Comparison of ENCODE assay signal across 12 mouse cellular contexts in the genomic region with DNA sequence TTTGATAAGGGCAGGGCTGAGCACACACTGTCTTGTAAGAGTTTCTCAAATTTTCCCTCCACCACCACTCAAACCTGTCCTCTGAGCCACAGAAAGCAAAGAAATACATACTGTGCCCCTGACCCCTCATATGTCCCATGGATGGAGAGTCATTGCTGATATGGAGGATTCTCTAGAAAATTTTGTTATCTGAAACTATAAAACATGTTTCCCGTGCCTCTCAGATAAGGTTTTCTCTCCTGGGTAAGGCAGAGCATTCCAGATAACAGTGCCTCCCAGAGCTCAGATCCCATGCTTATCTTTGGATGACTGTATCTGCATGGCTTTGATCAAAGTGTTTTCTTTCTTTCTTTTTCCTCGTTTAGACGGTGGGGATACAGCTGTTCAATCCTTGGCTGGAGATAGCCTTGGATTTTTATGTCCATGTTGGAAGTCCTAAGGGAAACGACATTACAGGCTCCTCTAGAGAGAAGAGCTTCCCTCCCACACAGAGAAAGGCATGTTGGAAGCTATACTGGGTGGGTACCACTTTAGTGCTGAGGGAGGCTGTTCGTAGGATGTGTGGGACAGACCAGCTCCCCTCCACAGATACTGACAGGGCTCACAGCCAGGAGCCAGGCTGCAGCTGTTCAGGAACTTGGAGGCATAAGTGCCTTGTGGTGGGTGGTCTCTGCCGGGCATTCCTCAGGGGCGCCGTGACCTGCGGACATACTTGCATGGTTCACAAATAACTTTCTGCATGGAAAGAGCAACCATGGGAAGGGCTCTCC.
DNase-seq lines count a peak whose midpoint lies in the region; ATAC-seq lines count a peak whose summit lies in the region.
"Had no signal": no experiment of that assay in that cellular context is flagged by ENCODE, and none has a peak within 500 bp of the region (broad histone marks: within the 10 kb centered on the region; RNA-seq: fewer than 3 reads in every experiment).

No protein-coding gene starts in this region.

- H3K4me1 ChIP-seq in heart, embryonic 14.5 days (ENCODE audit: control insufficient read depth in 2 of 2, insufficient read depth in 2 of 2, low read length in 2 of 2), result peaks cover 8 to 12% of the 10 kb centered on the region in 2 experiments
- peaks cover 5% of the 10 kb centered on the region; the same call in 1 of the 2 replicates for H3K4me1 ChIP-seq in intestine, embryonic 16.5 days (ENCODE audit: control insufficient read depth, insufficient read depth, low read length)
- no peaks in the 10 kb centered on the region for H3K4me1 ChIP-seq in forebrain, embryonic 14.5 days (ENCODE audit: control insufficient read depth, insufficient read depth, low read length)

- no peak overlapping the region for H3K27ac ChIP-seq in heart, embryonic 14.5 days (replicated peaks in 1 of 2; ENCODE audit: control insufficient read depth in 1 of 2, insufficient read depth in 1 of 2, low read depth in 2 of 2, low read length in 2 of 2)
- H3K27ac ChIP-seq in intestine, embryonic 16.5 days (ENCODE audit: low read length), result no peak overlapping the region
- no peak overlapping the region for H3K27ac ChIP-seq in forebrain, embryonic 14.5 days (ENCODE audit: low read depth, low read length)

- H3K36me3 ChIP-seq in heart, embryonic 14.5 days (ENCODE audit: control insufficient read depth, insufficient read depth, low read length), result no peaks in the 10 kb centered on the region
- no peaks in the 10 kb centered on the region for H3K36me3 ChIP-seq in intestine, embryonic 16.5 days (ENCODE audit: control insufficient read depth, insufficient read depth, low read length)
- no peaks in the 10 kb centered on the region for H3K36me3 ChIP-seq in forebrain, embryonic 14.5 days (ENCODE audit: control insufficient read depth, insufficient read depth, low read length)

- no peaks in the 10 kb centered on the region for H3K9me3 ChIP-seq in heart, embryonic 14.5 days (ENCODE audit: control insufficient read depth, low read length)
- no peaks in the 10 kb centered on the region for H3K9me3 ChIP-seq in intestine, embryonic 16.5 days (ENCODE audit: control insufficient read depth, low read length)
- no peaks in the 10 kb centered on the region for H3K9me3 ChIP-seq in forebrain, embryonic 14.5 days (replicated peaks; ENCODE audit: control insufficient read depth, low read length)

- ATAC-seq in heart, embryonic 14.5 days (ENCODE audit: insufficient number of reproducible peaks, insufficient read depth, low FRiP score, low read depth), result peak; percentile 49
- peak; percentile 78 for ATAC-seq in intestine, embryonic 16.5 days
- no peak for ATAC-seq in forebrain, embryonic 14.5 days
- ATAC-seq: CD4-positive, CD25-positive, alpha-beta regulatory T cell, adult 4 months; lung, postnatal 0 days had no signal

- H3K9ac ChIP-seq in heart, embryonic 14.5 days (ENCODE audit: low read length), result no peak overlapping the region
- no peak overlapping the region for H3K9ac ChIP-seq in intestine, embryonic 16.5 days (ENCODE audit: low read depth, low read length)
- H3K9ac ChIP-seq in forebrain, embryonic 14.5 days (ENCODE audit: low read length), result no peak overlapping the region

- H3K4me2 ChIP-seq in heart, embryonic 14.5 days (ENCODE audit: low read length), result peak overlapping the region; percentile 22
- H3K4me2 ChIP-seq in intestine, embryonic 16.5 days (ENCODE audit: low read depth, low read length), result no peak overlapping the region
- no peak overlapping the region for H3K4me2 ChIP-seq in forebrain, embryonic 14.5 days (ENCODE audit: low read length)

- no peak for DNase-seq in heart, adult 8-10 months (ENCODE audit: low spot score)
- peak; percentile 21 for DNase-seq in ovary, adult 18-20 months (ENCODE audit: low spot score)
- DNase-seq in ovary, postnatal 14 days (ENCODE audit: low spot score), result no peak
- DNase-seq in ovary, postnatal 10 days (ENCODE audit: low spot score), result peak; percentile 5
- DNase-seq in adrenal gland, adult 2 months, result no peak
- DNase-seq in forebrain, embryonic 14.5 days (ENCODE audit: low spot score), result no peak
- DNase-seq: kidney, adult 9 months; layer of hippocampus, adult 9-11 months had no signal

- no peaks in the 10 kb centered on the region for H3K27me3 ChIP-seq in heart, embryonic 14.5 days (ENCODE audit: control insufficient read depth, insufficient read depth, low read length)
- H3K27me3 ChIP-seq in intestine, embryonic 16.5 days (replicated peaks; ENCODE audit: control insufficient read depth, insufficient read depth, low read length), result no peaks in the 10 kb centered on the region
- no peaks in the 10 kb centered on the region for H3K27me3 ChIP-seq in forebrain, embryonic 14.5 days (replicated peaks; ENCODE audit: control insufficient read depth, insufficient read depth, low read length)

- 6% methylated on average over 9 of the region's 9 CpGs for WGBS in heart, embryonic 14.5 days
- WGBS in intestine, embryonic 16.5 days, result 43% methylated on average over 9 of the region's 9 CpGs
- 84% methylated on average over 9 of the region's 9 CpGs for WGBS in forebrain, embryonic 14.5 days

- H3K4me3 ChIP-seq in heart, embryonic 14.5 days (ENCODE audit: control insufficient read depth in 1 of 2, insufficient read depth in 1 of 2, low read depth in 1 of 2, low read length in 2 of 2), result no peak overlapping the region
- H3K4me3 ChIP-seq in intestine, embryonic 16.5 days (ENCODE audit: low read length), result no peak overlapping the region
- H3K4me3 ChIP-seq in forebrain, embryonic 14.5 days (ENCODE audit: low read depth, low read length), result no peak overlapping the region

Comparison
In these comparisons a context has a peak if more than half of its experiments do, and no peak if none do; other contexts are left out.
1. DNase-seq: peak in ovary, adult 18-20 months (single experiment) and ovary, postnatal 10 days (single experiment); none in heart, adult 8-10 months (single experiment), ovary, postnatal 14 days (single experiment), adrenal gland, adult 2 months (single experiment) and forebrain, embryonic 14.5 days (single experiment).